Mouse (Mus musculus) neural tube, embryonic 13.5 days (tissue): ENCODE measurements around the gene Ctla4. TPM values are rescaled to one million over a fixed set of nuclear protein-coding genes. Genes with fewer than 3 reads are reported as not detected.

Source experiments
- ATAC-seq: fragments of 200-750 bp; cut with Nextera tagmentation; 2 replicates; pipeline ENCODE4 v1.8.0; 2017; ENCODE audit warnings: low read depth, mild to moderate bottlenecking, moderate TSS enrichment, moderate library complexity
- H3K27ac ChIP-seq: fragments of 300-500 bp; sonication (generic); replicated peaks from 2 replicates; pipeline ENCODE4 v1.5.1; 2015; ENCODE audit warnings: moderate library complexity, mild to moderate bottlenecking, inconsistent platforms
- H3K27me3 ChIP-seq: fragments of 300-500 bp; sonication (generic); 2 replicates; pipeline ENCODE4 v1.6.1; 2015; ENCODE audit warnings: mild to moderate bottlenecking, inconsistent platforms
- H3K36me3 ChIP-seq: fragments of 300-500 bp; sonication (generic); 2 replicates; pipeline ENCODE4 v1.6.1; 2015; ENCODE audit warnings: mild to moderate bottlenecking, inconsistent platforms
- H3K4me1 ChIP-seq: fragments of 300-500 bp; sonication (generic); replicated peaks from 2 replicates; pipeline ENCODE4 v1.6.1; 2015; ENCODE audit warnings: inconsistent platforms
- H3K4me2 ChIP-seq: fragments of 300-500 bp; sonication (generic); 2 replicates; pipeline ENCODE4 v1.6.1; 2015; ENCODE audit warnings: inconsistent platforms, mild to moderate bottlenecking, moderate library complexity
- H3K4me3 ChIP-seq: fragments of 300-500 bp; sonication (generic); 2 replicates; pipeline ENCODE4 v1.5.1; 2015; ENCODE audit warnings: mild to moderate bottlenecking, inconsistent platforms
- H3K9ac ChIP-seq: fragments of 300-500 bp; sonication (generic); 2 replicates; pipeline ENCODE4 v1.6.1; 2015; ENCODE audit warnings: moderate library complexity, mild to moderate bottlenecking, inconsistent platforms
- H3K9me3 ChIP-seq: fragments of 300-500 bp; sonication (generic); 2 replicates; pipeline ENCODE4 v1.6.1; 2016; ENCODE audit warnings: inconsistent platforms
- WGBS: fragments of 180-500 bp; shearing (Covaris S2); methylation state at CpG from one replicate; pipeline ENCODE4 v1.1.7; 2015; 5-methylcytosine and 5-hydroxymethylcytosine counted together
- polyA plus RNA-seq: library from polyadenylated mRNA; unstranded; fragments of >200 nt; fragmentation: Nextera tagmentation; extraction: Ambion mirVana; gene quantifications from 2 replicates; pipeline ENCODE4 v1.2.1, GENCODE M21; 2015

Ctla4 gene
- polyA plus RNA-seq, 1 experiment from 2014 or later: not detected

- Histone ChIP-seq H3K9ac (no peak overlapping the region), H3K4me3 (no peak overlapping the region), H3K4me2 (no peak overlapping the region), H3K9me3 (no peaks in the 10 kb centered on the region), H3K27me3 (no peaks in the 10 kb centered on the region), H3K4me1 (peaks cover 2% of the 10 kb centered on the region; the same call in 1 of the 2 replicates), H3K27ac (no peak overlapping the region), H3K36me3 (no peaks in the 10 kb centered on the region)
- ATAC-seq: peak; percentile 81
- WGBS: 57% methylated on average over 17 of the region's 17 CpGs
Measured at GRCm38 (mm10) chr1:60868333-60869277, 18.2 kb upstream of the Ctla4 start.

- Histone ChIP-seq H3K4me3 (no peak overlapping the region), H3K9ac (no peak overlapping the region), H3K27ac (no peak overlapping the region), H3K36me3 (no peaks in the 10 kb centered on the region), H3K27me3 (no peaks in the 10 kb centered on the region), H3K4me1 (peaks cover 4% of the 10 kb centered on the region; the same call in 1 of the 2 replicates), H3K9me3 (no peaks in the 10 kb centered on the region), H3K4me2 (no peak overlapping the region)
- 53% methylated on average over 3 of the region's 3 CpGs for WGBS
- no peak for ATAC-seq
Measured at GRCm38 (mm10) chr1:60875267-60875666, 11.5 kb upstream of the Ctla4 start.

- 46% methylated on average over 10 of the region's 10 CpGs for WGBS
Measured at GRCm38 (mm10) chr1:60880116-60880867, 6.5 kb upstream of the Ctla4 start.

GRCm38 (mm10) chr1:60882792-60883191 is 4.0 kb upstream of the Ctla4 start:
- no peaks in the 10 kb centered on the region for H3K27me3 ChIP-seq
- H3K4me2 ChIP-seq: no peak overlapping the region
- peaks cover 9% of the 10 kb centered on the region; the same call in 1 of the 2 replicates for H3K4me1 ChIP-seq
- no peak overlapping the region for H3K9ac ChIP-seq
- 65% methylated on average over 2 of the region's 2 CpGs for WGBS
- no peaks in the 10 kb centered on the region for H3K9me3 ChIP-seq
- no peaks in the 10 kb centered on the region for H3K36me3 ChIP-seq
- H3K4me3 ChIP-seq: no peak overlapping the region
- no peak overlapping the region for H3K27ac ChIP-seq
- no peak for ATAC-seq

More at GRCm38 (mm10) chr1:60880116-60880867, 6.5 kb upstream of the Ctla4 start:
- peaks cover 9% of the 10 kb centered on the region; the same call in 1 of the 2 replicates for H3K4me1 ChIP-seq
- no peak overlapping the region for H3K4me2 ChIP-seq
- no peaks in the 10 kb centered on the region for H3K27me3 ChIP-seq
- no peaks in the 10 kb centered on the region for H3K36me3 ChIP-seq
- no peak overlapping the region for H3K4me3 ChIP-seq
- ATAC-seq: no peak
- 0 out of 2 replicates have a peak overlapping the region, but pooled peaks have one; percentile 5 for H3K27ac ChIP-seq
- no peak overlapping the region for H3K9ac ChIP-seq
- no peaks in the 10 kb centered on the region for H3K9me3 ChIP-seq

GRCm38 (mm10) chr1:60883279-60883678 is 3.5 kb upstream of the Ctla4 start:
- H3K27ac ChIP-seq: no peak overlapping the region
- H3K36me3 ChIP-seq: no peaks in the 10 kb centered on the region
- H3K9me3 ChIP-seq: no peaks in the 10 kb centered on the region
- no peak for ATAC-seq
- peaks cover 9% of the 10 kb centered on the region; the same call in 1 of the 2 replicates for H3K4me1 ChIP-seq
- no peak overlapping the region for H3K4me2 ChIP-seq
- H3K27me3 ChIP-seq: no peaks in the 10 kb centered on the region
- H3K9ac ChIP-seq: no peak overlapping the region
- H3K4me3 ChIP-seq: no peak overlapping the region
- WGBS: 82% methylated on average over 2 of the region's 2 CpGs

- Histone ChIP-seq H3K27me3 (no peaks in the 10 kb centered on the region), H3K4me3 (no peak overlapping the region), H3K4me2 (no peak overlapping the region), H3K36me3 (no peaks in the 10 kb centered on the region), H3K4me1 (peaks cover 9% of the 10 kb centered on the region; the same call in 1 of the 2 replicates), H3K27ac (no peak overlapping the region), H3K9me3 (no peaks in the 10 kb centered on the region), H3K9ac (no peak overlapping the region)
- WGBS: 82% methylated on average over 1 of the region's 1 CpGs
- ATAC-seq: no peak
Measured at GRCm38 (mm10) chr1:60884611-60885010, 2.2 kb upstream of the Ctla4 start.

DNA sequence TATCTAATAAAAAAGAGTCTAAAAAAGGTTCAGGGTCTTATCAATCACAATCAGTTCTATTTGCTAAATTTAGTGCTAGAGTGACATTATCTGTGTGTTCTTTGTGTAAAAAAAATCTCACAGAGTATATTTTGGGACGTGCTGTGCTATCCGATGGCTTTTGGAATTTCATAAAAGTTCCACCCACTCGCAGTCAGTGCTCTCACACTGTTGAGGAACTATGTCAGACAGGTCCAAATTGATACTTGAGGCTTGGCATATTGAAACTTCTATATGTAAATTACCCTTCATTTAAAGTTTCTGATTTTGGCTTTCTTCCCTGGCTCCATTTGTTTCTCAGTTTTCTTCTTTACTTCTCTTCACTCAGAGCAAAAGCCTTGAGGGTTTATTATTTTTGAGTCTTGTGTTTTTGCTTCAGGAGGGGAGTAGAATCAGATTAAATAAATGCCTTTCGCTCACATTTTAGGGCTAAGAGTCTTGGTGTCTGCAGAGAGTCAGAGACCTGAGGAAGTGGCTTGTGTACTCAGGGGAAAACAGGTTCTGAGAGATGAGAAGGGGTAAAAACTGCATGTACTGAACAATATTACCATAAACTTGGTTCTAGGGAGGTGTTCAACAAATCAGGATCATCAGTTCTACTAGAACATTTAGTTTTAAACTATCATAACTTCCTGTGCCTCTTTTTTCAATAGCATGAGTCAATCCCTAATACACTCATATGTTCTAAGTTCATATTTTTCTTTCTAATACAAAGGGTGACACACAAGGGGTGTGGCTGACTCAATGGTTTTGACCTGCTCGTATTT is 11.5 kb downstream of the Ctla4 start:
- no peak overlapping the region for H3K4me3 ChIP-seq
- H3K9ac ChIP-seq: no peak overlapping the region
- H3K4me2 ChIP-seq: no peak overlapping the region
- no peaks in the 10 kb centered on the region for H3K27me3 ChIP-seq
- no peaks in the 10 kb centered on the region for H3K9me3 ChIP-seq
- H3K36me3 ChIP-seq: no peaks in the 10 kb centered on the region
- ATAC-seq: no peak
- no peak overlapping the region for H3K27ac ChIP-seq
- 88% methylated on average over 5 of the region's 5 CpGs for WGBS
- H3K4me1 ChIP-seq: no peaks in the 10 kb centered on the region; the same call in 1 of the 2 replicates

GRCm38 (mm10) chr1:60898933-60899210 is 12.1 kb downstream of the Ctla4 start:
- Histone ChIP-seq H3K4me3 (no peak overlapping the region), H3K9me3 (no peaks in the 10 kb centered on the region), H3K27ac (no peak overlapping the region), H3K27me3 (no peaks in the 10 kb centered on the region), H3K36me3 (no peaks in the 10 kb centered on the region), H3K9ac (no peak overlapping the region), H3K4me2 (no peak overlapping the region), H3K4me1 (no peaks in the 10 kb centered on the region; the same call in 1 of the 2 replicates)
- WGBS: 89% methylated on average over 2 of the region's 2 CpGs
- ATAC-seq: no peak

DNA sequence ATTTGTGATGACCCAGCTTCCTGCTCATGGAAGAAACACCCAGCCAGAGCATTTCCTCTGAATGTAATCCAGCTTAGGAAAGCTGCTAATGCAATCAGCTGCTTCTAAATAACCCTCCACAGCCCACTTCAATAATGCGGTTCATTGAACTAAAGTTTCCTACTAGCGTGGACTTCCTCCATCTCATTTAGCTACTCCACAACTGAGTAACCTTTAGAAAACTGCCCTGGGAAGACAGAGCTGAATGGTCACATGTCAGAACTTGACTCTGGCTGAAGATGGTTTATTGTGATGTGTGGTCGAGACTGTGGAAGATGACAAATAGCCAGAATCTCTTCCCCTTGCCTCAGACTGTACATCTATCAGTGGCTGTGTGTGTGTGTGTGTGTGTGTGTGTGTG is 12.4 kb downstream of the Ctla4 start:
- no peak overlapping the region for H3K9ac ChIP-seq
- no peaks in the 10 kb centered on the region for H3K36me3 ChIP-seq
- no peak overlapping the region for H3K27ac ChIP-seq
- no peak overlapping the region for H3K4me2 ChIP-seq
- H3K4me1 ChIP-seq: no peaks in the 10 kb centered on the region; the same call in 1 of the 2 replicates
- WGBS: 76% methylated on average over 3 of the region's 3 CpGs
- no peaks in the 10 kb centered on the region for H3K27me3 ChIP-seq
- ATAC-seq: no peak
- no peaks in the 10 kb centered on the region for H3K9me3 ChIP-seq
- H3K4me3 ChIP-seq: no peak overlapping the region

GRCm38 (mm10) chr1:60902547-60902946 is 15.7 kb downstream of the Ctla4 start:
- no peak overlapping the region for H3K9ac ChIP-seq
- H3K27me3 ChIP-seq: no peaks in the 10 kb centered on the region
- no peaks in the 10 kb centered on the region; the same call in 1 of the 2 replicates for H3K4me1 ChIP-seq
- peak; percentile 86 for ATAC-seq
- no peak overlapping the region for H3K4me3 ChIP-seq
- peak overlapping the region; percentile 63 for H3K27ac ChIP-seq
- WGBS: 52% methylated on average over 6 of the region's 6 CpGs
- no peaks in the 10 kb centered on the region for H3K9me3 ChIP-seq
- H3K4me2 ChIP-seq: no peak overlapping the region
- no peaks in the 10 kb centered on the region for H3K36me3 ChIP-seq

- Histone ChIP-seq H3K4me2 (no peak overlapping the region), H3K27me3 (no peaks in the 10 kb centered on the region), H3K9me3 (no peaks in the 10 kb centered on the region), H3K4me1 (no peaks in the 10 kb centered on the region; the same call in 1 of the 2 replicates), H3K9ac (no peak overlapping the region), H3K27ac (peak overlapping the region; percentile 62), H3K4me3 (no peak overlapping the region), H3K36me3 (no peaks in the 10 kb centered on the region)
- no peak for ATAC-seq
- 64% methylated on average over 7 of the region's 7 CpGs for WGBS
Measured at GRCm38 (mm10) chr1:60903126-60903525, 16.3 kb downstream of the Ctla4 start.
